Mouse (Mus musculus) right cerebral cortex, adult 2 months (tissue): Measurements from ENCODE around the gene Tet2.

Experiments used
- DNase-seq, 2 experiments: peaks; one replicate each; pipeline ENCODE4 v3.0.0; 2021 to 2022; ENCODE audit warnings: low spot score in 2 of 2

Gene Tet2

GRCm38 (mm10) chr3:133436919-133437320 lies 108.0 kb downstream of the Tet2 start:
- no peak for DNase-seq

DNA sequence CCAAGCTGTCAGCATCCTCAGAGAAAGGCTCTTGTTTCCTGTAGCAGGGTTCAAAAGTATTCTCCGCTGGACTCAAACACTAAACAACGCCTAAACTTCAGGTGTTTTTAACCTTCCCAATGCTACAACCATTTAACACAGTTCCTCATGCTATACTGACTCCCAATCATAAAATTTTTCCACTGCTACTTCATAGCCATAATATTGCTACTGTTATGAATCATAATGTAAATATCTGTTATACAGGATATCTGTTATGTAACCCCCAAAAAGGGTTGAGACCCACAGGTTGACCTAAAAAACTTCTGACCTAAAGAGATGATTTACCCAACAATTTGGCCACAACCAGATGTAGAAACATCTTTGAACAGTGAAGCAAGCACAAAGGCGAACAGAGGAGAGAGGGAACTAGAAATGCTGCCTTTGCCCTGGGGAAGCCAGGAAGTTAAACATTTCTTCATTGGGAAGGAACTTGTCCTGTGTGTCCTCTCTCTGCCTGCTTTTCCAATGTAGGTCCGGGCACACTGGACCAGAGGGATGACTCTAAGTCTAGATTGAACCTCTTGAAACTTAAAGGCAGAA lies 108.6 kb downstream of the Tet2 start:
- DNase-seq: no peak

GRCm38 (mm10) chr3:133435774-133436148 lies 109.2 kb downstream of the Tet2 start:
- no peak for DNase-seq

DNA sequence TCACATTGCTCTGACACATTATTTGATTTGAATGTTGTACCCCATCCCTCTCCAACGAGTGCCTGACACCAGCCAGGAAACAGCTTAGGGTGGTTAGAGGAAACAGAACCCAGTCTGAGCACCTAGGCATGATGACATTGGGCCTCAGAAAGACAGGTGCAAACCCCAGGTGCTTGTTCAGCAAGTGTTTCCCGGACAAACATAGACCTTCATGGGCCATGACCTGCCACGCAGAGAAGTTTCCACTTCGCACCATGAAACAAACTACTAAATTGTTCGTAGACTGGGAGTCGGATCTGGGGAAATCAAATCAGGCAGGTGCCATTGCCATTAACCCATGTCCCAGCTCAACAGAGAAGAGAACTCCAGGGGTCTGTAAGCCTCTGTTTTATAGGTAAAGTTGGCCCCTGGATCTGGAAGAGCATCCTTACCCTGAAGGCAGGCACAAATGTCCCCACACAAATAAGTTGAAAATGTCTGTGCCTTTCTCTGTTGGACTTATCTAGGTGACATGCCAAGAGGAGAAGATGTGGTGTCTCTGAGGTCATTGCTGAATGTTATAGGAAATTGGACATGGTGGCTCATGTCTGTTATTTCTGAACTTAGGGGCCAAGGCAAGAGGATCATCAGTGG lies 109.7 kb downstream of the Tet2 start:
- no peak for DNase-seq

DNA sequence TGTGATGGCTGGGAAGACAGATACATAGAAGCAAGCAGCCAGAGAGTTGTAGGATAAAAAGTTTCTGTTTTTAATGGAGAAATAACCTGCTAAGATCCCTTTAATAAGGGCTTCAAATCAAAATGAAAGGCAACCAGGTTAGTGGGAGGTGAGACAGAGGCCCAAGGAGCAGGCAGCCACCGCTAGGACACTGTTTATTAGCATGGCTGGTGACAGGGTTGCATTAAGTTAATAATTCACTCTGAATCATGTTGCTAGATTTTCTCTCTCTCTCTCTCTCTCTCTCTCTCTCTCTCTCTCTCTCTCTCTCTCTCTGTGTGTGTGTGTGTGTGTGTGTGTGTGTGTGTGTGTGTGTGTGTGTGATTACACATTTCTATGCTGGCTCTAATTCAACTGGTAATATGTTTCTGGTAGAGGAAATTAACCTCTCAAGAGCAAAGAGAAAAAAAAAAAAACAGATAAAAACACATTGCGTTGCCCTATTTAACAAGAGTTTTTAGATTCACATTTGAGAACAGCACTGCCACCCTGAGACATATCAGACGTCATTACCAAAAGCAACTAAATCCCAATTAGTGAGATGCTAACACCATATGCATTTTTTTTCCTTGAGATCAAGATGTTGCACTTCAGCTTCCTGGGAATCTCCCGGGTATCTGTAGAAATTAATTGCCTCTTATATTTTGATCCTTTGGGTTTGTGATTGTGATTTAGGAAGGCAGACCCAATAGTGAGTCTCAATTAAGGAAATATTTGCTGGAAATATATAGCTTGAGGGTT lies 115.4 kb downstream of the Tet2 start:
- DNase-seq: no peak

DNA sequence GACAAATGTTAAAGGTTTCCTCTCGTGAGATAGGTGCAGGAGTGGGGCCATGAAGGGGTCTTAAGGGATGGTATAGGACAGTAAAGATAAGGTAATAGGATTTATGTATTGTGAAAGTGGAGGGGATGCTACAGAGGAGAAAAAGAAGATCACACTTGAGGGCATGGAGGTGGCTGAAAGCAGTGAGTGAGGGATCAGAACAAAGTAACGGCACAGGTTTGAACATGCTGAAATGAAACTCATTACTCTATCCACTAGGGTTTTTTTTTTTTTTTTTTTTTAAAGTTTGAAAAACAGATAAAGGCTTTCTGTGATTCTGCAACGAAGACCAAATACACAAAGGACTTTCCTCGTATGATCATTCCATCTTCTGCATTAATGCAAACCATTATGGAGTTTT lies 116.9 kb downstream of the Tet2 start:
- DNase-seq: no peak

DNA sequence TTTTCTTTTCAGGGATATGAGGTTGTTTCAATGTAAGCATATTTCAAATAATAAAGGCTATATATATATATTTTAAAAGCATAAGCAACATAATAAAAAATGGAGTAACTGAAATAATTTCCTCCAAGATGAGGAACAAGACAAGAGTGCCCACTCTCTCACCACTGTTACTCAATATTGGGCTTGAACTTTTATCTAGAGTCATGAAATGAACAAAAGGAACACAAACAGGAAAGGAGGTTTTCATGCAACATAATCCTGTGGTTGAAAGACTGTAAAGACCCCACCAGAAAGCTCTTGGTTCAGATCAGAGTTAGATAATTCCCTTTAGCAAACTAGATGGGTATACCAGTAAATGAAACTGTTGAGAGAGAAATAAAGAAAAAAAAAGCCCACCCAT lies 121.9 kb downstream of the Tet2 start:
- no peak for DNase-seq

DNA sequence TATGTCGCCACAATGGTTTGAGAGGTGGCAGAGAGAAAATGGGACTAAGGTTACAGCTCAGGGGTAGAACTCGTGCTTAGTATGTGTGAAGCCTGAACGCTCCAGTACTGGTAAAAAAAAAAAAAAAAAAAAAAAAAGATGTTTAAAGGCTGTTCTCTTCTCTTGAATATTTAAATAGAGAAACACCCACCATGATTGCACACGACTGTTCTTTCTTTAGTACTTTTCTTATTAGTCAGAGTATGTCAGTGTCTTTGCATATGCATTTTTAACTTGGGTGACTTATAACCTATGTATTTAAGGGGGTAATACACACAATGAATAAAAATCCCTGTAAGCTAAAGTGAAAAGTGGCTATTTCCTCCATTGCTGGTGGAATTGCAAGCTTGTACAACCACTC lies 130.2 kb downstream of the Tet2 start:
- no peak for DNase-seq
